Mouse (Mus musculus) MEL (cell line): ENCODE data around the gene Pycard. TPM values are rescaled to one million over a fixed set of nuclear protein-coding genes. Genes with fewer than 3 reads are reported as not detected.

Experiments used
- DNase-seq: peaks from one replicate; pipeline ENCODE4 v3.0.0; 2011; ENCODE audit warnings: low read depth, low spot score
- H3K27ac ChIP-seq: 2 replicates; pipeline ENCODE4 v1.5.1; 2012; ENCODE audit warnings: low read depth, mild to moderate bottlenecking, control low read depth, low read length, moderate library complexity; ENCODE audit not compliant: control insufficient read depth
- H3K27me3 ChIP-seq, 2 experiments: fragments of 150-350 bp in 1 of 2; sonication (generic) in 1 of 2; 2 replicates each; pipeline ENCODE4 v1.6.1; 2012; ENCODE audit warnings: low read length in 2 of 2, mild to moderate bottlenecking in 2 of 2, improper control_type of control experiment in 1 of 2, moderate library complexity in 1 of 2; ENCODE audit not compliant: insufficient read depth in 2 of 2, control insufficient read depth in 1 of 2
- H3K36me3 ChIP-seq, 2 experiments: 2 replicates each; pipeline ENCODE4 v1.6.1; 2012 to 2014; ENCODE audit warnings: low read length in 2 of 2, improper control_type of control experiment in 1 of 2, inconsistent platforms in 1 of 2, mild to moderate bottlenecking in 1 of 2; ENCODE audit not compliant: insufficient read depth in 2 of 2, control insufficient read depth in 1 of 2
- H3K4me1 ChIP-seq, 2 experiments: fragments of 150-350 bp in 1 of 2; sonication (generic) in 1 of 2; 2 replicates each; pipeline ENCODE4 v1.6.1; 2012; ENCODE audit warnings: low read length in 2 of 2, improper control_type of control experiment in 1 of 2, mild to moderate bottlenecking in 1 of 2; ENCODE audit not compliant: insufficient read depth in 2 of 2, control insufficient read depth in 1 of 2
- H3K4me3 ChIP-seq, 2 experiments: fragments of 150-350 bp in 1 of 2; sonication (generic) in 1 of 2; 2 replicates each; pipeline ENCODE4 v1.5.1; 2012; ENCODE audit warnings: low read depth in 2 of 2, low read length in 2 of 2, mild to moderate bottlenecking in 2 of 2, moderate library complexity in 2 of 2, control low read depth in 1 of 2, improper control_type of control experiment in 1 of 2; ENCODE audit not compliant: control insufficient read depth in 1 of 2, insufficient read depth in 1 of 2
- H3K79me2 ChIP-seq: 2 replicates; pipeline ENCODE4 v1.6.1; 2012; ENCODE audit warnings: mild to moderate bottlenecking, low read length, moderate library complexity; ENCODE audit not compliant: control insufficient read depth, poor library complexity, insufficient read depth
- H3K9ac ChIP-seq: 2 replicates; pipeline ENCODE4 v1.6.1; 2012; ENCODE audit warnings: low read depth, mild to moderate bottlenecking, control low read depth, low read length, moderate library complexity; ENCODE audit not compliant: control insufficient read depth, poor library complexity, severe bottlenecking
- H3K9me3 ChIP-seq: fragments of 150-350 bp; sonication (generic); replicated peaks from 2 replicates; pipeline ENCODE4 v1.6.1; 2012; ENCODE audit warnings: mild to moderate bottlenecking, low read length, improper control_type of control experiment, moderate library complexity; ENCODE audit not compliant: insufficient read depth
- CHD1 ChIP-seq: IDR thresholded peaks from 2 replicates; pipeline ENCODE4 v1.6.1; 2012; ENCODE audit warnings: low read depth, mild to moderate bottlenecking, inconsistent platforms, low read length, improper control_type of control experiment
- CHD2 ChIP-seq: IDR thresholded peaks from 2 replicates; pipeline ENCODE4 v1.6.1; 2011; ENCODE audit warnings: low read length, improper control_type of control experiment
- CTCF ChIP-seq, 3 experiments: IDR thresholded peaks in 2 of 3; conservative IDR thresholded peaks in 1 of 3; 2 replicates each; pipeline ENCODE4 v1.5.1; 2011 to 2012; ENCODE audit warnings: low read length in 3 of 3, low read depth in 2 of 3, mild to moderate bottlenecking in 2 of 3, improper control_type of control experiment in 1 of 3, inconsistent platforms in 1 of 3, mixed read lengths in 1 of 3, moderate library complexity in 1 of 3; ENCODE audit not compliant: control insufficient read depth in 1 of 3, insufficient read depth in 1 of 3, poor library complexity in 1 of 3, severe bottlenecking in 1 of 3
- EP300 ChIP-seq, 2 experiments: IDR thresholded peaks; 2 replicates each; pipeline ENCODE4 v1.6.1; 2011; ENCODE audit warnings: improper control_type of control experiment in 2 of 2, low read length in 2 of 2, low read depth in 1 of 2, mild to moderate bottlenecking in 1 of 2
- ETS1 ChIP-seq: IDR thresholded peaks from 2 replicates; pipeline ENCODE4 v1.6.1; 2012; ENCODE audit warnings: low read depth, mild to moderate bottlenecking, inconsistent platforms, low read length, improper control_type of control experiment, moderate library complexity
- GABPA ChIP-seq: IDR thresholded peaks from 2 replicates; pipeline ENCODE4 v1.6.1; 2012; ENCODE audit warnings: low read depth, mild to moderate bottlenecking, inconsistent platforms, low read length, improper control_type of control experiment, moderate library complexity
- GATA1 ChIP-seq: IDR thresholded peaks from 2 replicates; pipeline ENCODE4 v1.6.1; 2011; ENCODE audit warnings: low read depth, low read length, improper control_type of control experiment
- KAT2A ChIP-seq: conservative IDR thresholded peaks from 2 replicates; pipeline ENCODE4 v1.6.1; 2012; ENCODE audit warnings: low read depth, low read length, improper control_type of control experiment, inconsistent platforms
- MAFK ChIP-seq: IDR thresholded peaks from 2 replicates; pipeline ENCODE4 v1.6.1; 2011; ENCODE audit warnings: low read depth, mild to moderate bottlenecking, low read length, improper control_type of control experiment, borderline replicate concordance
- MYB ChIP-seq: IDR thresholded peaks from 2 replicates; pipeline ENCODE4 v1.6.1; 2011; ENCODE audit warnings: mild to moderate bottlenecking, low read depth, low read length, improper control_type of control experiment
- POLR2AphosphoS2 ChIP-seq: IDR thresholded peaks from 2 replicates; pipeline ENCODE4 v1.6.1; 2011; ENCODE audit warnings: low read length, improper control_type of control experiment
- POLR2AphosphoS5 ChIP-seq: IDR thresholded peaks from 2 replicates; pipeline ENCODE4 v1.6.1; 2012; ENCODE audit warnings: low read depth, borderline replicate concordance, mild to moderate bottlenecking, inconsistent platforms, low read length, moderate library complexity, mixed read lengths
- RAD21 ChIP-seq: IDR thresholded peaks from 2 replicates; pipeline ENCODE4 v1.6.1; 2011; ENCODE audit warnings: mild to moderate bottlenecking, low read depth, low read length, improper control_type of control experiment
- RCOR1 ChIP-seq: IDR thresholded peaks from 2 replicates; pipeline ENCODE4 v1.6.1; 2012; ENCODE audit warnings: low read depth, mild to moderate bottlenecking, inconsistent platforms, low read length, improper control_type of control experiment
- SMC3 ChIP-seq: IDR thresholded peaks from 2 replicates; pipeline ENCODE4 v1.6.1; 2011; ENCODE audit warnings: low read depth, low read length, improper control_type of control experiment
- TBP ChIP-seq: IDR thresholded peaks from 2 replicates; pipeline ENCODE4 v1.8.0; 2011; ENCODE audit warnings: low read depth, low read length, improper control_type of control experiment
- ZC3H11A ChIP-seq: IDR thresholded peaks from 2 replicates; pipeline ENCODE4 v1.6.1; 2012; ENCODE audit warnings: low read depth, mild to moderate bottlenecking, inconsistent platforms, low read length, improper control_type of control experiment
- polyA plus RNA-seq, 2 experiments: library from polyadenylated mRNA; stranded (reverse) in 1 of 2; unstranded in 1 of 2; fragments of >175 nt in 1 of 2; fragments of >200 nt in 1 of 2; gene quantifications; 2 replicates each; pipeline versions ENCODE4 v1.2.1 to v1.2.4; 2012; ENCODE audit warnings: low replicate concordance in 2 of 2, low read depth in 1 of 2; ENCODE audit not compliant: insufficient read length in 2 of 2, insufficient read depth in 1 of 2, missing spikeins in 1 of 2
- total RNA-seq: library from RNA; depleted of rRNA; stranded (reverse); fragments of 300-350 nt; gene quantifications from 2 replicates; pipeline ENCODE4 v1.2.3, GENCODE M21; 2012

The Pycard gene
- total and polyA plus RNA-seq, 3 experiments: 0.12 to 0.24 TPM; not detected in 1

DNA sequence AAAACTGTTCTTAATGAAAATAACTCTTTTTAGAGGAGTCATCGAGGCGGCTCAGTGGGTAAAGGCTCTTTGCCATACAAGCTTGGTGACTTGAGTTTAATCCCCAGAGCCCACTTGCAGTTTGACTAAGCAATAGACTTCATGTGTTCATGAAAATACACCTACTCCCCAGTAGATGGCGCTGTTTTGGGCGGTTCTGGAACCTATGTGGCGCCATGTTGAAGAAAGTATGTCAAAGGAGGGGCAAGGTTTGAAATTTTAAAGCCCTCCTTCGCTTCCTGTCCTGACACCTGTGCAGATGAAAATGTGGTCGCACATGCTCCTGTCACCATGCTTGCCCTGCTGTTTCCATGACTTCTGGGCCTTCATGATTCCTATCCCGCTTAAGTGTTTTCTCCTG lies 29.3 kb upstream of the Pycard start:
- Histone ChIP-seq H3K4me1 (peaks cover 0 to 4% of the 10 kb centered on the region in 2 experiments; a peak in 1 of 4 replicates), H3K27me3 (no peaks in the 10 kb centered on the region), H3K36me3 (no peaks in the 10 kb centered on the region), H3K79me2 (no peaks in the 10 kb centered on the region), H3K9me3 (no peaks in the 10 kb centered on the region), H3K27ac (no peak overlapping the region), H3K9ac (no peak overlapping the region), H3K4me3 (no peak overlapping the region)
- peak; percentile 46 for DNase-seq
- TF ChIP-seq CTCF (IDR thresholded peaks at IDR 0.05 in 2 of 3, conservative IDR thresholded peaks at IDR 0.05 in 1 of 3; ENCODE audit: control insufficient read depth in 1 of 3, insufficient read depth in 1 of 3, low read depth in 2 of 3, low read length in 3 of 3, poor library complexity in 1 of 3, severe bottlenecking in 1 of 3) (peak; percentile 55 to 70 (median 66)), CHD2 (no peak), ZC3H11A (peak; percentile 32; the same call in 1 of the 2 replicates), SMC3 (peak; percentile 63), GATA1 (no peak), MAFK (no peak), KAT2A (no peak), ETS1 (no peak), RAD21 (peak; percentile 38), RCOR1 (no peak), EP300 (IDR thresholded peaks at IDR 0.05; ENCODE audit: low read depth in 1 of 2, low read length in 2 of 2) (no peak)

DNA sequence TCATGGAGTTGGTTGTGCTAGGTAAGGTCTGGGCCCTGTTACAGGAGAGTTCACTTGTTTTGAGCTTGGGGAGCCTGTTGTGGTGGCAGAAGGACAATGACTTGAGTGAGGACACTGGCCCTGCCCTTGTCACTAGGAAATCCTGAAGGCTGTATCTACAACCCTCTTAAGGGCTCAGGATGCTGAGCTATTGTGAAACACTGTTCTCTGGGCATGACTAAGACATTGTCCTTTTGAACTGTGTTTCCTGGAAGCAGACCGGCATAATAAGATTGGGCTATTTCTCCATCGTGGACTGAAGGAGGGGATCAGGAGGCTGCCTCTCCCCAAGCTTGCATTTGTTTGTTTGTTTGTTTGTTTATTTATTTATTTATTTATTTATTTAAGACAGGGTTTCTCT lies 25.5 kb upstream of the Pycard start:
- H3K4me3 ChIP-seq: no peak overlapping the region
- no peaks in the 10 kb centered on the region for H3K36me3 ChIP-seq

DNA sequence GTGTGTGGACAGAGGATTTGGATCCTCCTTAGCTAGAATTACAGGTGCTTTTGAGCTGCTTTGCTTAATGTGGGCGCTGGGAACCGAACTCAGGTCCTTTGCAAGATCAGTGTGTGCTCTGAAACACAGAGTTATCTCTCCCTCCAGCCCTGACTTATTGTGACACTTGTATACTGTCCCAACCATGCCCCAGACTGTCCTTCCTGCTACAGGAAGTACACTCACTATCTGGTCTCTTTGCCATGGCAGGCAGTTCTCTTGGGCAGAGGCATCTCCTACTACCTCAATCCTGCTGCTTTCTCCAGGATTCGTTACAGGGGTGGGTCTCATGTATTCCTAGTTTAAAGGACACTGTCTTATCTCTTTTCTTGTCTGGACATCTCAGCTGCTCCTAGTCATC lies 24.6 kb upstream of the Pycard start:
- DNase-seq: no peak
- Histone ChIP-seq H3K9ac (no peak overlapping the region), H3K4me1 (no peaks in the 10 kb centered on the region), H3K36me3 (no peaks in the 10 kb centered on the region), H3K79me2 (no peaks in the 10 kb centered on the region), H3K9me3 (no peaks in the 10 kb centered on the region), H3K4me3 (no peak overlapping the region)
- TF ChIP-seq MYB: no peak
- TF ChIP-seq, all 39 proteins: peak for 0
- Histone ChIP-seq H3K27me3 (peaks cover 3% of the 10 kb centered on the region in 2 experiments; a peak in 1 of 4 replicates), H3K27ac (no peak overlapping the region)

More for the DNA sequence above, 25.5 kb upstream of the Pycard start:
- Histone ChIP-seq H3K27ac (no peak overlapping the region), H3K79me2 (no peaks in the 10 kb centered on the region), H3K27me3 (peaks cover 1 to 3% of the 10 kb centered on the region in 2 experiments; a peak in 1 of 4 replicates), H3K9me3 (no peaks in the 10 kb centered on the region), H3K9ac (no peak overlapping the region), H3K4me1 (no peaks in the 10 kb centered on the region)
- TF ChIP-seq MYB (no peak), TBP (no peak), POLR2AphosphoS5 (no peak), CHD1 (no peak), ZC3H11A (no peak), POLR2AphosphoS2 (no peak), RAD21 (no peak), GABPA (no peak)
- DNase-seq: no peak
